Mouse (Mus musculus) forebrain, embryonic 15.5 days (tissue): ENCODE measurements at regions not wholly inside any gene's neighbourhood (a gene's known extent, or its start where the extent isn't known, plus 50 kb on each side); places are given as distances from the start of the nearest gene placed in this dataset.

Source experiments
- ATAC-seq: fragments of 200-750 bp; cut with Nextera tagmentation; replicated peaks from 2 replicates; pipeline ENCODE4 v1.8.0; 2017; ENCODE audit warnings: mild to moderate bottlenecking, moderate TSS enrichment, moderate library complexity
- H3K27ac ChIP-seq: fragments of 300-500 bp; sonication (generic); replicated peaks from 2 replicates; pipeline ENCODE4 v1.5.1; 2015; ENCODE audit warnings: mild to moderate bottlenecking, inconsistent platforms
- H3K27me3 ChIP-seq: fragments of 300-500 bp; sonication (generic); 2 replicates; pipeline ENCODE4 v1.6.1; 2015; ENCODE audit warnings: inconsistent platforms
- H3K36me3 ChIP-seq: fragments of 300-500 bp; sonication (generic); 2 replicates; pipeline ENCODE4 v1.6.1; 2015; ENCODE audit warnings: mild to moderate bottlenecking, inconsistent platforms
- H3K4me1 ChIP-seq: fragments of 300-500 bp; sonication (generic); 2 replicates; pipeline ENCODE4 v1.6.1; 2015; ENCODE audit warnings: inconsistent platforms
- H3K4me2 ChIP-seq: fragments of 300-500 bp; sonication (generic); replicated peaks from 2 replicates; pipeline ENCODE4 v1.6.1; 2015; ENCODE audit warnings: mild to moderate bottlenecking, inconsistent platforms
- H3K4me3 ChIP-seq: fragments of 300-500 bp; sonication (generic); 2 replicates; pipeline ENCODE4 v1.5.1; 2015; ENCODE audit warnings: mild to moderate bottlenecking, inconsistent platforms
- H3K9ac ChIP-seq: fragments of 300-500 bp; sonication (generic); replicated peaks from 2 replicates; pipeline ENCODE4 v1.6.1; 2015; ENCODE audit warnings: mild to moderate bottlenecking, inconsistent platforms
- H3K9me3 ChIP-seq: fragments of 300-500 bp; sonication (generic); 2 replicates; pipeline ENCODE4 v1.6.1; 2016; ENCODE audit warnings: inconsistent platforms
- WGBS: fragments of 180-500 bp; shearing (Covaris S2); methylation state at CpG from one replicate; pipeline ENCODE4 v1.1.7; 2015; ENCODE audit warnings: mixed read lengths; 5-methylcytosine and 5-hydroxymethylcytosine counted together

DNA sequence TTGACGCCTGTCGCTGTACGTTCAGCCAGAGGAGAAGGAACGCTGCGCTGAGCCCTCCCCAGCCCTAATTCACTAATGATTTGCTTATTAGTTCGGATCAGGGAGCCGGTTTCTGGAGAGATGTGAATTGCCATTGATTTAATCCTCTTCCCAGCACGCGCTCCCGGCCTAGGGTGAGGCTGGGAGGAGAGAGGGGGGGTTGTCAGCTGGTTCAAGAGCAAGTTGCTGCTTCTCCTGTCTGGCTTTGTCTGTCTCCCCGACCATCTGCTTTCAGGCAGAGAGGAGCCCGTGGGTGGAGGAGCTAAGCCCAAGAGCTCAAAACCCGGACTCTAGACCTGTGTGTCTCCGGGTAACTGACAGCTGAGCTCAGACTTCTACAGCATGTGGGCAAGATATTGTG, 304.4 kb downstream of the H2al1j start:
- ATAC-seq, result peak; percentile 41
- Histone ChIP-seq H3K27ac (peak overlapping the region; percentile 88), H3K9me3 (no peaks in the 10 kb centered on the region), H3K4me1 (peaks cover 21% of the 10 kb centered on the region), H3K9ac (no peak overlapping the region), H3K27me3 (no peaks in the 10 kb centered on the region), H3K4me3 (peak overlapping the region; percentile 4; the same call in 1 of the 2 replicates), H3K36me3 (no peaks in the 10 kb centered on the region), H3K4me2 (peak overlapping the region; percentile 34)
- 22% methylated on average over 14 of the region's 14 CpGs for WGBS

DNA sequence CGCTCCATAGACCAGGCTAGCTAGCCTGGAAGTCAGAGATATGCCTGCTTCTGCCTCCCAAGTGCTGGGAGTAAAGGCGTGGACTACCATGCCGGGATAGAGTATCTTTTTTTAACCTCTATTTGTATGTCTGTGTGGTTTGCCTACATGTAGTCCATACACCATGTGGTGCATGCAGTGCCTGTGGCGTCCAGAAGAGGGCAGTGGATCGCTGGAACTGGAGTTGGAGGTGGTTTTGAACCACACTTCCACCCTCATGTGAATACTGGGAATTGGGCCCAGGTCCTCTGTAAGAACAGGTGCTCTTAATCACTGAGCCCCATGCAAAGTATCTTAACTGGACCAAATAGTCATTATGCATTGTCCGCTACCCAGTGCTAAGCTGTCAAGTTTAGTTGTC, 306.2 kb downstream of the H2al1j start:
- no peak for ATAC-seq
- Histone ChIP-seq H3K9ac (no peak overlapping the region), H3K27me3 (no peaks in the 10 kb centered on the region), H3K4me3 (no peak overlapping the region), H3K9me3 (no peaks in the 10 kb centered on the region), H3K4me2 (no peak overlapping the region), H3K36me3 (no peaks in the 10 kb centered on the region), H3K4me1 (peaks cover 21% of the 10 kb centered on the region), H3K27ac (no peak overlapping the region)
- WGBS, result 66% methylated on average over 6 of the region's 6 CpGs

DNA sequence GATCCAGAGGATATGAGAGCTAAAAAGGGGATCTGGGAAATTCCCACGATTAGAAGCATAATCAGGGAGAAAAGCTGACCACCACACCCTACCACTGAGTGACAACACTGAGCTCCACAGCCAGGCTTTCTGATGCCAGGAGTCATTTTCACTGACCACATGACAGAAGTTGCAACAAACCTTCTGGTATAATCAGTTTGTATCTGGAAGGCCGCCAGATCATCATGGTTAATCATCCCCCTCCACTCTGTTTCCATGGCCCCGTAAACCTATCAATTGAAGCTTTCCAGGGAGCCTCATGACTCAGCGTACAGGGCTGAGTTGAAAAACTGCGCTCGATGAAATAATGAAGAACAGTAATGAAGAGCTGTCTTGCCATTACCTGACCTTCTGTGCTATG, 316.9 kb downstream of the H2al1j start:
- no peak overlapping the region for H3K27ac ChIP-seq
- H3K9me3 ChIP-seq, result no peaks in the 10 kb centered on the region
- WGBS, result 67% methylated on average over 6 of the region's 6 CpGs
- H3K27me3 ChIP-seq, result no peaks in the 10 kb centered on the region
- no peak overlapping the region for H3K4me3 ChIP-seq
- H3K36me3 ChIP-seq, result no peaks in the 10 kb centered on the region
- H3K4me2 ChIP-seq, result no peak overlapping the region
- no peak overlapping the region for H3K9ac ChIP-seq
- ATAC-seq, result no peak
- no peaks in the 10 kb centered on the region for H3K4me1 ChIP-seq

DNA sequence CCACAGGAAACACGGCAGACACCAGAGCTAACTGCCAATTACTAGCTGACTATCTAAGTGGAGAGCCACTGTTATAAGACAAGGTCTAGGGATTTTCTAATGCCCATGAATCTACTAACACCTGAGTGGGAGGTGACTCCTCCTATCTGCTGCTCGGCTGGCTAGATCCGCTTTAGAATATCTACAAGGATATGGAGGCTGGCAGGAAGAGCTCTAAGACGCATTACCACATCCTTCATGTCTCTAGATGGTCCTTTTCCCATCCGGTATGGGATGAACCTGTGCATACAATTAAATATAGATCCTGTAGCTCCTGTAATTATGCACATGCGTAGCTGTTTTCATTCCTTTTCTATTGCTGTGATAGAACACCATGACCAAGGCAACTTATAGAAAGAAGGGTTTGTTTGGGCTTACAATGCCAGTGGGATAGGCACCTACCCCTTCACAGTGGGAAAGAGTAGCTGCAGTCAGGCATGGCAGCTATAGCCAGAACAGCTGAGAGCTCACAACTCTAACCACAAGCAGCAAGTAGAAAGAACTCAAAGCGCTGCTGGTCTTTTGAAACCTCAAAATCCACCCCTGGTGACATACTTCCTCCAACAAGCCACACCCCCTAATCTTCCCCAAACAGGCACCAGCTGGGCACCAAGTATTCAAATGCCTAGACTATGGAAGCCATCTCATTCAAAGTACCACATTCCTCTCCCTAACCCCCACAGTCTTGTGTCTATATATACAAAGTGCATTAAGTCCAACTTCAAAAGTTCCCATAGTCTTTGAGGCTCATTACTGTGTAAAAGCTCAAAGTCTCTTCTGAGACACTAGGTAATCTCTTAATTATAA, 319.3 kb downstream of the H2al1j start:
- WGBS, result 79% methylated on average over 7 of the region's 7 CpGs
- ATAC-seq, result no peak
- no peak overlapping the region for H3K4me3 ChIP-seq
- H3K27me3 ChIP-seq, result no peaks in the 10 kb centered on the region
- H3K9ac ChIP-seq, result no peak overlapping the region
- H3K4me1 ChIP-seq, result no peaks in the 10 kb centered on the region
- no peak overlapping the region for H3K27ac ChIP-seq
- no peak overlapping the region for H3K4me2 ChIP-seq
- no peaks in the 10 kb centered on the region for H3K36me3 ChIP-seq
- H3K9me3 ChIP-seq, result no peaks in the 10 kb centered on the region

DNA sequence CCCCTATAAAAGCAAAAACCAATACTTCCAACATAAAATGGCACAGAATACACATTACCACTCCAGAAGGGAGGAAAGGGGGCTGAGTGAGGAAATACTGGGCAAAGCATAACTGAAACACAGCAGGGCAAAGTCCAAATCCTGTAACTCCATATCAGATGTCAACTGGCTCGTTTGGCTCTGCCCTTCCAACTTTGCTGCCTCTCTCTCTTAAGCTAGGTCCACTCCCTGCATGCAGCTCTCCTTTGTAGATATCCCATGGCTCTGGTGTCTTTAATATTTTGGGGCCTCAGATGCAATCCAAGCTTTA, 319.9 kb downstream of the H2al1j start:
- no peak overlapping the region for H3K4me3 ChIP-seq
- ATAC-seq, result no peak

DNA sequence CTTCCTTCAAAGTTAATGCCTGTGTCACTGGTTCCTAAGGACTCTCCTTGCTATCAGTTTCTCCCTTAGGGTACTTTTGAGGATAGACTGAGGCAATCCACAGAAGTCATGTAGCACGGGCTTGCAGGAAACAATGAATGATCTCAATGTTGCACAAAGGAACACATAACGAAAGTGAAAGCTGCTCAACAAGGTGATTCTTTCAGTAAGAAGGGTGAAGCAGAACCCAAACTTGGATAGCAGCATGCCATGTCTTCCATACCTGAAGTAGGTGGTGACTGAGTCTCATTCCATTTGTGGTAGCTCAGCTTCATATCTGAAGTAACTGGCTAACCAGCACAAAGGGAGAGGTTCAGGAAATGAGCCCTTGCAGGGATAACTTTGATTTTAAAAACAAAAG, 325.7 kb downstream of the H2al1j start:
- no peak overlapping the region for H3K4me2 ChIP-seq
- H3K27me3 ChIP-seq, result no peaks in the 10 kb centered on the region
- H3K9ac ChIP-seq, result no peak overlapping the region
- ATAC-seq, result no peak
- H3K4me1 ChIP-seq, result 0 out of 2 replicates have a peak, but pooled peaks cover 3% of the 10 kb centered on the region
- H3K4me3 ChIP-seq, result no peak overlapping the region
- H3K27ac ChIP-seq, result no peak overlapping the region
- no peaks in the 10 kb centered on the region for H3K36me3 ChIP-seq
- WGBS, result 88% methylated on average over 2 of the region's 2 CpGs
- no peaks in the 10 kb centered on the region for H3K9me3 ChIP-seq

More for the DNA sequence above, 319.9 kb downstream of the H2al1j start:
- Histone ChIP-seq H3K9me3 (no peaks in the 10 kb centered on the region), H3K27me3 (no peaks in the 10 kb centered on the region), H3K9ac (no peak overlapping the region), H3K4me2 (no peak overlapping the region), H3K4me1 (no peaks in the 10 kb centered on the region), H3K27ac (no peak overlapping the region), H3K36me3 (no peaks in the 10 kb centered on the region)
- 64% methylated on average over 1 of the region's 1 CpGs for WGBS

DNA sequence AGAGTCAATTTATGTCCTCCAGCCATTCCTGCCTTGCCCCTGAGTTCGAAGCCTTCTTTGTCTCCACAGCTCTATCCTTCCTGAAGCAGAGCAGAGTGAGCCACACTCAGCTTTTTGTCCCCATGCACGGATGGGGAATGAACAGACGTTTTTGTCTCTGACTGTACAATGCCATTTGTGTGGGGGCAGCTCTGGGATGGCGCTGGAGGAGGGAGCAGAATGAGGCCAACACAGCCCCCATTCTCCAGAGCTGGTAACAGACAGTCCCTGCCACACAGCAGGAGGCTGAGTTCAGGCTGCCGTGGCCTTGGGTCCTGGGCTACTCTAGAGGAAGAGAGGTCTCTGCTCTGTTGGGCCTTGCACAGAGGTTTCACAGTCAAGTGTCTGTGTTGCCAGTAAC, 327.4 kb downstream of the H2al1j start:
- H3K4me3 ChIP-seq, result no peak overlapping the region
- no peak overlapping the region for H3K27ac ChIP-seq
- no peak for ATAC-seq
- H3K9me3 ChIP-seq, result no peaks in the 10 kb centered on the region
- WGBS, result 47% methylated on average over 5 of the region's 5 CpGs
- 0 out of 2 replicates have a peak, but pooled peaks cover 3% of the 10 kb centered on the region for H3K4me1 ChIP-seq
- H3K9ac ChIP-seq, result no peak overlapping the region
- no peaks in the 10 kb centered on the region for H3K36me3 ChIP-seq
- no peak overlapping the region for H3K4me2 ChIP-seq
- no peaks in the 10 kb centered on the region for H3K27me3 ChIP-seq

DNA sequence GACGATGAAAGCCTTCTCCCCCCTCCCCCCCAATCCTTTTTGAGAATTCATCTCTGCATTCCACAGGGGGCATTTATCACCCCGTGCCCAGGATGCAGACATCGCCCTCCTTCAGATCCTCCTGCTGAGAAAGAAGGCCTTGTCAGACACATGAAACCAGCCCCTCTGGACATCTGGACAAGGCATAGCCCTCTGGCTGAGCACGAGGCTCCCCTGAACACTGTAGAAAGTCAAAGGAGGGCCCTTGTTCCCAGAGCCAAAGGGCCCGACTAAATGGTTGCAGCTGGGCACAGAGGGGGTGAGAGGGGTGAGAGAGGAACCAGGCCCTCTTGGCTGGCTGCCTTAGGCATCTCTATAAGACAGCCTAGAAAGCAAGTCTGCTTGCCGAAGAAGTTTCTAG, 327.8 kb downstream of the H2al1j start:
- Histone ChIP-seq H3K9ac (no peak overlapping the region), H3K4me3 (no peak overlapping the region), H3K4me1 (0 out of 2 replicates have a peak, but pooled peaks cover 3% of the 10 kb centered on the region), H3K36me3 (no peaks in the 10 kb centered on the region), H3K27ac (no peak overlapping the region), H3K9me3 (no peaks in the 10 kb centered on the region), H3K4me2 (no peak overlapping the region), H3K27me3 (no peaks in the 10 kb centered on the region)
- no peak for ATAC-seq
- 49% methylated on average over 6 of the region's 6 CpGs for whole genome bisulfite sequencing

DNA sequence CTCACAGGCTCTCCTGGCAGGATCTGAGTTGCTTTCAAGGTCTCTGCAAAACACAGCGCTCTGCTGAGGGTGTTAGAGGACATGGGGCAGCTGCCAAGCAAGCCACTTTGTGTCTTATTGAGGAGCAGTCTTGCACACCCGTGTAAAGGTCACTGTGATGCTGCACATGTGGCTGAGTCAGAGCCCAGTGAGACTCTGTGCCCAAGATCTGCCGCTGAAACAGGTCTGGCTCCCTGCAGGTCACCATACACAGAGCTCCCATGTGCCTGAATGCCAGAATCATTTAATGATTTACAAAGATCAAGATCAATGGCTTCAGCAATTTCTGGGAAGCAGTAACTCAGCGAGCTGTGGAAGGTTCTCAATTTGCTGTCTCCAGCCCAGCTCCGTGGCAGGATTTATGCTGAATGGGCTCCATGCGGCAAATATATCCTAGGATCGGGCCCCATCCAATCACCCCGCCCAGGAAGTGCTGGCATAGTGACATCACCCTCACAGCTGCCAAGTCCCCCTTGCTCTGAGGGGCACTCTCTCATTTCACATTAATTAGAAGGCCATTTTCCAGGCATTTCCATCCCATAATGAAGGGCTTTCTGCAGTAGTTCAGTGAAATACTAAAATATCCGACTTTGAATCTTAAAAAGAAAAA, 330.1 kb downstream of the H2al1j start:
- no peak overlapping the region for H3K4me3 ChIP-seq
- 0 out of 2 replicates have a peak, but pooled peaks cover 3% of the 10 kb centered on the region for H3K4me1 ChIP-seq
- 44% methylated on average over 9 of the region's 9 CpGs for WGBS
- H3K4me2 ChIP-seq, result no peak overlapping the region
- no peak for ATAC-seq
- 0 out of 2 replicates have a peak overlapping the region, but pooled peaks have one; percentile 43 for H3K27ac ChIP-seq
- H3K9ac ChIP-seq, result no peak overlapping the region
- no peaks in the 10 kb centered on the region for H3K36me3 ChIP-seq
- no peaks in the 10 kb centered on the region for H3K9me3 ChIP-seq
- H3K27me3 ChIP-seq, result no peaks in the 10 kb centered on the region

DNA sequence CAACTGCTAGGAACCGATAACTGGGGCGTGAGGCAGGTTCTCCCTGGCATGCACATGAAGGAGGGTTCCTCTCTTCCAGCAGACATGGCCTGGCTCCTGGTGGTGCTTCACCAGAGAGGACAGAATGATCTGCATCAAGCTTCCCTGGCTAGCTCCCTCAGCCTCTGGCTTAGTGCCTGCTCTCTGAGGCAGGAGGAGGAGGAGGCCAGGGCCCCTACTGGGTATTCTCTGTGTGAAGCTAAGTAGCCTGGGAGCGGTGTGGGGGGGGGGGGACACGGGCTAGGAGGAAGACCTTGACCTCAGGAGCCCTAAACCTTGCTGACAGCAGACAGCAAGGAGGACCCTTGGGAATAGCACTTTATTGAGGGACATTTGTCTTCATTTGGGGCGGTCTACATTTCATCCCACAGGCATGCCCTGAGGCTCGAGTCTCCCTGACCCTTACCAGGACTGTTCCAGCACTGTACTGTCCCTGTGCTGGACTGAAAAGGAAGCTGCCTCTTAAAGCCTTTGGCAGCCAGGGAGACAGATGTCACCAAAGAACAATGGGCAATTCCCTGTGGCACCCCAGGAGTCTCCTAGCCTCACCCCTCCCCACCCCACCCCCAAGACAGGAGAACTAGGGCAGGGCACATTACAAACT, 335.7 kb downstream of the H2al1j start:
- no peak overlapping the region for H3K27ac ChIP-seq
- 37% methylated on average over 5 of the region's 6 CpGs for WGBS
- H3K4me3 ChIP-seq, result no peak overlapping the region
- H3K4me2 ChIP-seq, result no peak overlapping the region
- H3K4me1 ChIP-seq, result peaks cover 16% of the 10 kb centered on the region
- ATAC-seq, result no peak; the same call in 1 of the 2 replicates
- H3K9me3 ChIP-seq, result no peaks in the 10 kb centered on the region
- no peaks in the 10 kb centered on the region for H3K36me3 ChIP-seq
- H3K27me3 ChIP-seq, result no peaks in the 10 kb centered on the region
- no peak overlapping the region for H3K9ac ChIP-seq

DNA sequence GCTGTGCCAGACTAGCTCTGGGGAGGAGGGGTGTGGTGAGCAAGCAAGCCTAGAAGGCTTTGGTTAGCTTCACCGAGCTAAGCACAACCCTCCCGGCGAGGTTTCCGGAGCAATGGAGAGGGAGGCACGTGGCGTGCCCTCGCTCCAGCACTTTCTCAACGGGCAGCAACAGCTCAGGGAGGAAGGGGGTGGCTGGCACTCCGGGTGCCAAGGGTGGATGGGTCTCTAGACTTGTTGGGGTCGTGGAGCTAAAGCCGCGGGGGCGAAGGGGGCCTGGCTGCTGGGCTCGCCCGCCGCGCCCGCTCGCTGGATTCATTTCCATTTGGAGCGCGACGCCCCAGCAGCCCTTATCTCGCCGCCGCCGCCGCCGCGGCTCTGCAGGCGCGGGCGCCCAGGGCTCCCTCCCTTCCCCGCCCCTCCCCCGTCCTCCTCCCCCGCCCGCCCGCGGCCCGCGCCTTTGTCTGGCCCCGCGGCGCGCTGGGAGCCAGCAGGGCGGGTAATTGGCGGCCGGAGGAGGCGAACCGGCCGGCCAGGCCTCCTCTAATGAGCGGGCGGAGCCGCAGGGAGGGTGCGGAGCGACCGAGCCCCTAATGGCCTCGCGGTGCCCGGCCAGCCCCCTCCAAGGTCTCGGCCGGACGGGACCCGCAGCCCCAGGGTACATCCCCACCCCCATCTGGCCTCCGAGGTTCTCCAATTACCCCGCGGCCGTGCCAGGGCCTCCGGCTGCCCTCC, 336.9 kb downstream of the H2al1j start:
- H3K4me3 ChIP-seq, result peak overlapping the region; percentile 49
- H3K4me1 ChIP-seq, result peaks cover 16% of the 10 kb centered on the region
- H3K36me3 ChIP-seq, result no peaks in the 10 kb centered on the region
- H3K27ac ChIP-seq, result peak overlapping the region; percentile 91
- ATAC-seq, result peak; percentile 89
- peak overlapping the region; percentile 76 for H3K9ac ChIP-seq
- WGBS, result 15% methylated on average over 53 of the region's 68 CpGs
- no peaks in the 10 kb centered on the region for H3K9me3 ChIP-seq
- no peaks in the 10 kb centered on the region for H3K27me3 ChIP-seq
- peak overlapping the region; percentile 81 for H3K4me2 ChIP-seq
